1 mouse cellular context compared by ENCODE assay signal in the genomic region with DNA sequence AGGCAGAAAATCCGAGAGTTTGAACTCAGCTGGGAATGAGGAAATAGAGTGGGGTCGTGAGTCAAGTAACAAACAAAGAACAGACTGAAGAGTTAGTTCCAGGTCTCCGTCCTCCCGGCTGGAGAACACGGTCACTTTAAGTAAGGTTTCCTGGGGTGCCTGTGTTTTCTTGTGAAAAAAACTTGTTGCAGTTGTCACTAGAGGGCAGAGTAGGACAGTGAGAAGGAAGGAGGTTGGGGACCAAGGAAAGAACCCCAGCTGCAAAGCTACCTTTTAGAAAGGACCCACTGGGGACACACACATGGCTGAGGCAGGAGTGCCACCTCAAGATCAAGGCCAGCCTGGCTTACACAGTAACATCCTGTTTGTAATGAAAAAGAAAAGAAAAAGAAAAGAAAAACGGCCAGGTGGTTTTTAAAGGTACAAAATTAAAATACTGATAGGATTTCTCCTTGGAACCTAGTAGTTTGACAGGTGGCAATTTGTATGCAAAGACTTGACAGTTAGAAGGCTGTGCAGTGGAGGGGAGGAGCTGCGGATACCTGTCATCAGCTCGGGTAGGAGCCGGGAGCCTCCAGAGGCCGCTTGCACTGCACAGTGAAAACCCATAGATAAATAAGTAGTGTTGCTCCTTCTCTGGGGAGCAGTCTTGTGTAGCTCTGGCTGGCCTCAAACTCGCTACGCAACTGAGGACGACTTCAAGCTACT.
TF ChIP-seq lines count a peak whose summit lies in the region.

No protein-coding gene starts in this region.

TF ChIP-seq in CH12.LX, 34 proteins besides CTCF, POLR2A, EP300 and RAD21 (continued from another document):
- TF ChIP-seq UBTF (IDR thresholded peaks at IDR 0.05; ENCODE audit: low read depth, low read length): no peak
- no peak for TF ChIP-seq BHLHE40 (IDR thresholded peaks at IDR 0.05; ENCODE audit: low read depth, low read length)
- no peak for TF ChIP-seq CHD1 (IDR thresholded peaks at IDR 0.05; ENCODE audit: low read depth, low read length)
- no peak for TF ChIP-seq MYC (IDR thresholded peaks at IDR 0.05; ENCODE audit: low read depth, low read length)
- no peak for TF ChIP-seq MXI1 (IDR thresholded peaks at IDR 0.05; ENCODE audit: low read depth, low read length)
- TF ChIP-seq ZC3H11A (IDR thresholded peaks at IDR 0.05; ENCODE audit: low read depth, low read length): peak; percentile 33; the same call in 1 of the 2 replicates
- no peak for TF ChIP-seq ZMIZ1 (IDR thresholded peaks at IDR 0.05; ENCODE audit: low read depth, low read length)
- no peak for TF ChIP-seq TBP (conservative IDR thresholded peaks at IDR 0.05; ENCODE audit: low read depth, low read length)
- TF ChIP-seq MEF2A (IDR thresholded peaks at IDR 0.05; ENCODE audit: borderline replicate concordance, low read depth, low read length): no peak
- TF ChIP-seq IRF4 (IDR thresholded peaks at IDR 0.05; ENCODE audit: low read depth, low read length): no peak
- no peak for TF ChIP-seq NELFE (IDR thresholded peaks at IDR 0.05; ENCODE audit: low read depth, low read length)
TF ChIP-seq in CH12.LX: peak in this region for 4.
